Mouse (Mus musculus): ENCODE data around the gene Bex3. TPM values are rescaled to one million over a fixed set of nuclear protein-coding genes. Genes with fewer than 3 reads are reported as not detected.

Bex3 gene
- polyA plus RNA-seq, 1 experiment: 8.6 TPM

GRCm38 (mm10) chrX:136275386-136275785, 5.3 kb downstream of the Bex3 start:
- WGBS: 52% methylated on average over 3 of the region's 3 CpGs
- no peaks in the 10 kb centered on the region for H3K36me3 ChIP-seq (ENCODE audit: control insufficient read depth, insufficient read depth, low read length)
- H3K27me3 ChIP-seq (ENCODE audit: control insufficient read depth, insufficient read depth, low read length): no peaks in the 10 kb centered on the region
- no peak overlapping the region for H3K27ac ChIP-seq (ENCODE audit: insufficient read depth, low read depth, low read length)
- no peaks in the 10 kb centered on the region for H3K4me1 ChIP-seq (ENCODE audit: control insufficient read depth, insufficient read depth, insufficient read length, low read length)
- TF ChIP-seq POLR2A (IDR thresholded peaks at IDR 0.05; ENCODE audit: low read depth, low read length): no peak
- TF ChIP-seq CTCF (IDR thresholded peaks at IDR 0.05; ENCODE audit: extremely low read depth, insufficient read length, insufficient replicate concordance, low read depth, low read length): no peak
- H3K4me3 ChIP-seq (ENCODE audit: low read depth, low read length): no peak overlapping the region

- WGBS: 87% methylated on average over 7 of the region's 7 CpGs
- no peaks in the 10 kb centered on the region for H3K4me1 ChIP-seq (ENCODE audit: control insufficient read depth, insufficient read depth, insufficient read length, low read length)
- H3K27me3 ChIP-seq (ENCODE audit: control insufficient read depth, insufficient read depth, low read length): no peaks in the 10 kb centered on the region
- H3K36me3 ChIP-seq (ENCODE audit: control insufficient read depth, insufficient read depth, low read length): no peaks in the 10 kb centered on the region
- TF ChIP-seq CTCF (IDR thresholded peaks at IDR 0.05; ENCODE audit: extremely low read depth, insufficient read length, insufficient replicate concordance, low read depth, low read length) (no peak), POLR2A (IDR thresholded peaks at IDR 0.05; ENCODE audit: low read depth, low read length) (no peak)
- no peak overlapping the region for H3K4me3 ChIP-seq (ENCODE audit: low read depth, low read length)
- no peak overlapping the region for H3K27ac ChIP-seq (ENCODE audit: insufficient read depth, low read depth, low read length)
Measured at GRCm38 (mm10) chrX:136277577-136277976, 7.5 kb downstream of the Bex3 start.

GRCm38 (mm10) chrX:136278401-136278800, 8.3 kb downstream of the Bex3 start:
- H3K36me3 ChIP-seq (ENCODE audit: control insufficient read depth, insufficient read depth, low read length): no peaks in the 10 kb centered on the region
- no peak overlapping the region for H3K4me3 ChIP-seq (ENCODE audit: low read depth, low read length)
- H3K4me1 ChIP-seq (ENCODE audit: control insufficient read depth, insufficient read depth, insufficient read length, low read length): no peaks in the 10 kb centered on the region
- no peaks in the 10 kb centered on the region for H3K27me3 ChIP-seq (ENCODE audit: control insufficient read depth, insufficient read depth, low read length)
- TF ChIP-seq POLR2A (IDR thresholded peaks at IDR 0.05; ENCODE audit: low read depth, low read length) (no peak), CTCF (IDR thresholded peaks at IDR 0.05; ENCODE audit: extremely low read depth, insufficient read length, insufficient replicate concordance, low read depth, low read length) (no peak)
- H3K27ac ChIP-seq (ENCODE audit: insufficient read depth, low read depth, low read length): no peak overlapping the region

DNA sequence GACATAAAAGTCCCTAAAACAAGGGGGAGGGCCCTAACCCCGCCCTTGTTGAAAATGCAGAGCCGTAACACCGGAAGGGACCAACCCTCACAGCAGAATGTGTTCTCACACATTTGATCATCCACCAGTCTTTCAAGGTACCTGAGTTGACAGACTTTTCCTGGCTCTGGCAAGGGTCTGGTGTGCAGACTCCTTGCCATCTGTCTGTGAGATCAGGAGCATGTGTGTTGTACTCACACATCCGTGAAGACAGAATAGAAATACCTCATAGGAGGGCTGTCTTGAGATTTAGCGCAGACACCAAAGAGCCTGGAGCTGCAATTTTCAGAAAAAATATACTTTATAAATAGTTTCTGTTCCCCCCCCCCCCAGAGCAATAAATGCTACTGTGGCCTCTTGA, 9.4 kb downstream of the Bex3 start:
- H3K27me3 ChIP-seq (ENCODE audit: control insufficient read depth, insufficient read depth, low read length): no peaks in the 10 kb centered on the region

DNA sequence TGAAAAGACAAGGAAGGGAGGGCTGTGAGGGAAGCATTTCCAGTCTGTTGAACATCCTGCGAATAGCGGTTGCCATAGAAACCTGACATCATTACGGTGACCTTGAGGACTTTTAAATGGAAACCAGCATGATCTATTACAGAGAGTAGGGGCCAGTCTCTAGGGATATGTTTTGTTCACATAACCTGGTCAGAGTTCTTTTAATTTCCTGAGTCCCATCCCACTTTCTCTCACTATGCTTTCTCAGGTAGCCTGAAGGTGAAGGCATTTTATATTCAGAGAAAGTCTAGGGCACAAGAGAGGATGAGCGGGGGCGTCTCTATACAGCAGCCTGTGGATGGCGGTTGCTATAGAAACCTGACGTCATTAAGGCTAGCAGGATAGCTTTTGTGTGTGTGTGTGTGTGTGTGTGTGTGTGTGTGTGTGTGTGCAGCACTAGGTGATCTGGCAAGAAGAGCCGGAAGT, 20.8 kb downstream of the Bex3 start:
- Histone ChIP-seq H3K27ac (ENCODE audit: insufficient read depth, low read depth, low read length) (no peak overlapping the region), H3K4me3 (ENCODE audit: low read depth, low read length) (no peak overlapping the region), H3K4me1 (ENCODE audit: control insufficient read depth, insufficient read depth, insufficient read length, low read length) (no peaks in the 10 kb centered on the region), H3K36me3 (ENCODE audit: control insufficient read depth, insufficient read depth, low read length) (no peaks in the 10 kb centered on the region), H3K27me3 (ENCODE audit: control insufficient read depth, insufficient read depth, low read length) (no peaks in the 10 kb centered on the region)
- WGBS: 42% methylated on average over 8 of the region's 8 CpGs
- TF ChIP-seq CTCF (IDR thresholded peaks at IDR 0.05; ENCODE audit: extremely low read depth, insufficient read length, insufficient replicate concordance, low read depth, low read length) (no peak), POLR2A (IDR thresholded peaks at IDR 0.05; ENCODE audit: low read depth, low read length) (no peak)

More for the DNA sequence above, 9.4 kb downstream of the Bex3 start:
- H3K36me3 ChIP-seq (ENCODE audit: control insufficient read depth, insufficient read depth, low read length): no peaks in the 10 kb centered on the region
- 90% methylated on average over 5 of the region's 5 CpGs for WGBS
- H3K4me1 ChIP-seq (ENCODE audit: control insufficient read depth, insufficient read depth, insufficient read length, low read length): no peaks in the 10 kb centered on the region
- no peak for TF ChIP-seq CTCF (IDR thresholded peaks at IDR 0.05; ENCODE audit: extremely low read depth, insufficient read length, insufficient replicate concordance, low read depth, low read length)
- no peak for TF ChIP-seq POLR2A (IDR thresholded peaks at IDR 0.05; ENCODE audit: low read depth, low read length)
- no peak overlapping the region for H3K27ac ChIP-seq (ENCODE audit: insufficient read depth, low read depth, low read length)
- H3K4me3 ChIP-seq (ENCODE audit: low read depth, low read length): no peak overlapping the region

DNA sequence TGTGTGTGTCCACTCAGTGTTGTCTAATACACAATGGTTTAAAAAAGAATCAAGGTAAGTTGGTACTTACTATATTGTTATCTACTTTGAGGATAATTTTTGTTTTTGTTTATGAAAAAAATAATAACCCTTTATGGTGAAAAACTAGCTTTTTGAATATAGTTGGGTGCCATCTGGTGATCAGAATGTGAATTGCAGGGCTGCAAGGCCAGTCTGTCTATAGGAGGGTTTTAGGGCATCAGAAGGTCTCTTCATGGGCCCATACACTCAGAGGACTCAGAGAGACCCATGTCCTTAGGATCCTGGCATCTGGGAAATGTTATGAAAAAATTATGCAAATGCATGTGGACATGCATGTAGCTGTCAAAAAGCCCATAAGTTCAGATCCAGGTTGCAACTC, 34.2 kb downstream of the Bex3 start:
- no peak for TF ChIP-seq POLR2A (IDR thresholded peaks at IDR 0.05; ENCODE audit: low read depth, low read length)
- TF ChIP-seq CTCF (IDR thresholded peaks at IDR 0.05; ENCODE audit: extremely low read depth, insufficient read length, insufficient replicate concordance, low read depth, low read length): no peak
- no peaks in the 10 kb centered on the region for H3K4me1 ChIP-seq (ENCODE audit: control insufficient read depth, insufficient read depth, insufficient read length, low read length)
- no peaks in the 10 kb centered on the region for H3K27me3 ChIP-seq (ENCODE audit: control insufficient read depth, insufficient read depth, low read length)
- no peak overlapping the region for H3K27ac ChIP-seq (ENCODE audit: insufficient read depth, low read depth, low read length)
- H3K36me3 ChIP-seq (ENCODE audit: control insufficient read depth, insufficient read depth, low read length): no peaks in the 10 kb centered on the region
- no peak overlapping the region for H3K4me3 ChIP-seq (ENCODE audit: low read depth, low read length)

GRCm38 (mm10) chrX:136306196-136306595, 36.1 kb downstream of the Bex3 start:
- Histone ChIP-seq H3K4me1 (ENCODE audit: control insufficient read depth, insufficient read depth, insufficient read length, low read length) (no peaks in the 10 kb centered on the region), H3K36me3 (ENCODE audit: control insufficient read depth, insufficient read depth, low read length) (no peaks in the 10 kb centered on the region), H3K4me3 (ENCODE audit: low read depth, low read length) (no peak overlapping the region), H3K27me3 (ENCODE audit: control insufficient read depth, insufficient read depth, low read length) (no peaks in the 10 kb centered on the region), H3K27ac (ENCODE audit: insufficient read depth, low read depth, low read length) (no peak overlapping the region)
- WGBS: 60% methylated on average over 1 of the region's 1 CpGs
- TF ChIP-seq POLR2A (IDR thresholded peaks at IDR 0.05; ENCODE audit: low read depth, low read length): no peak
- no peak for TF ChIP-seq CTCF (IDR thresholded peaks at IDR 0.05; ENCODE audit: extremely low read depth, insufficient read length, insufficient replicate concordance, low read depth, low read length)

GRCm38 (mm10) chrX:136313303-136313702, 43.2 kb downstream of the Bex3 start:
- no peak overlapping the region for H3K27ac ChIP-seq (ENCODE audit: insufficient read depth, low read depth, low read length)
- H3K4me1 ChIP-seq (ENCODE audit: control insufficient read depth, insufficient read depth, insufficient read length, low read length): no peaks in the 10 kb centered on the region
- TF ChIP-seq POLR2A (IDR thresholded peaks at IDR 0.05; ENCODE audit: low read depth, low read length) (no peak), CTCF (IDR thresholded peaks at IDR 0.05; ENCODE audit: extremely low read depth, insufficient read length, insufficient replicate concordance, low read depth, low read length) (no peak)
- 35% methylated on average over 4 of the region's 4 CpGs for WGBS
- no peak overlapping the region for H3K4me3 ChIP-seq (ENCODE audit: low read depth, low read length)
- H3K27me3 ChIP-seq (ENCODE audit: control insufficient read depth, insufficient read depth, low read length): no peaks in the 10 kb centered on the region
- no peaks in the 10 kb centered on the region for H3K36me3 ChIP-seq (ENCODE audit: control insufficient read depth, insufficient read depth, low read length)

Measured in small intestine, adult 2 months (tissue).